Mouse (Mus musculus): ENCODE measurements around the gene Klhl24.
"Not testable (repeated sequence)": the region's sequence is repeated elsewhere in the genome, so short reads cannot be mapped to it uniquely, and the experiment has no call there.

The Klhl24 gene

DNA sequence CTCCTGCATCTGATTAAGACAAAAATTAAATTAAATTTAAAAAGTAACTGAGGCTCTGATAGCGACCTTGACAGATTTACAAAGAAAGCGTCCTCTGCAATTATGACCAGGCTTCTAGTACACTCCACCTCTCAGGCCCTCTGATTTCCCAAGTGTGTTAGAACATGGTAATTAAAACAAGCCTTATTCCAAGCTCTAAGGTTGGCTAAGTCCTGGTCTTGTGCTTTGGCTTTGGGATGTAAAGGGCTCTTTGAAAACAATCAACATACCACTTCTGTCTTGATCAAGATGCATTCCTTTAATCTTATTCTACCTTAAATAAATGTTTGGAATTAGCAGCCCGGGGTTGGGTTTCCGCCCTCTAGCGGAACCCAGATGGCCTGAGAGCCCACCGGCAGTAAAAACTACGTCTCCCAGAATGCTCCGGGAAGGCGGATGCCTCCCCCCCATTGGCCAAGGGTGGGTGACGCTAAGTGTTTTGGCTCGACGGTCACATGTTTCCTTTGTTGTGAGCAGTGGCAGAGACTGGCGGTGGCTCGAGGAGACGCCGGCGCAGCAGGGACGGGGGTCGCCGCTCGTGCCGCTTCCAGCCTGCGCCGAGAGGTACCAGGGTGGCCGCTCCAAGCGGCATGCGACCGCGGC is at the start of gene Klhl24:
Gene Klhl24 (plus strand): TSS at position 474 of the 642 bp plus-strand sequence.
- peak; percentile 93 for DNase-seq (ENCODE audit: low spot score)

DNA sequence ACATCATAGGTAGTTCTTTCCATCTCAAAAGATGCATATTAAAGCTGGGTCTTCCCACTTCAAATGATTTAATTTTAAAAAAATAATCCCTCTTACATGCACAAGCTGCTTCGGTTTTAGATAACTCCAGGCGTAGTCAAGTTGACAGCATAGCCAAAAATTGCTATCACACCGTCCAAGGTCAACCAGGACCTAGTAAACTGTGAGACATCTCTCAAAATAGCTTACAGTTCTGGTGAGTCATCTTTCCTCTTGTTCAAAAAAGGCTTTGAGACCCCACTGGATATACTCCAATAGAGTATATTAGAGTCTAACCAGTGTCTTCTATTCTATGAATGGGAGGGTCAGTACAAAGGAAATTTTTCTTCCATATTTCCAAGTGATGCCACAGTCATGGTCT is 44.7 kb upstream of the Klhl24 start:
- no peak for DNase-seq (ENCODE audit: low spot score)

DNA sequence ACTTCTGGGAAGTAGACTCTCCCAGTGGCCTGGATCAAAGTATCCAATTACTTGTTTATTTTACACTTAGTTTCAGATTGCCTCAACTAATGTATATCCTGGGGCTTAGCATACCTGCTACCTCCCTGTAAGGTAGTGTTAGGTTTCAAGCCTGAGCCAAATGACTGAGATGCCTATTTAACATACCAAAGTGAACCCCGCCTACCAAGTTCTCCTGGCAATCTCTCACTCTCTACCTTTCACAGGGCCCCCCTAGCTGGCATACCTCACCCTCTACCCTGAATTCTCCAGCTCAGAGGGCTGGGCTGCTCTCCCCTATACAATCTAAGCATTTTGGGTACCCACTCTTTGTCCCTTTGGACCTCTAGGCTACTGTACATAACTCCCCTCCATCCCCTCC is 24.6 kb upstream of the Klhl24 start:
- DNase-seq (ENCODE audit: low spot score) = no peak

DNA sequence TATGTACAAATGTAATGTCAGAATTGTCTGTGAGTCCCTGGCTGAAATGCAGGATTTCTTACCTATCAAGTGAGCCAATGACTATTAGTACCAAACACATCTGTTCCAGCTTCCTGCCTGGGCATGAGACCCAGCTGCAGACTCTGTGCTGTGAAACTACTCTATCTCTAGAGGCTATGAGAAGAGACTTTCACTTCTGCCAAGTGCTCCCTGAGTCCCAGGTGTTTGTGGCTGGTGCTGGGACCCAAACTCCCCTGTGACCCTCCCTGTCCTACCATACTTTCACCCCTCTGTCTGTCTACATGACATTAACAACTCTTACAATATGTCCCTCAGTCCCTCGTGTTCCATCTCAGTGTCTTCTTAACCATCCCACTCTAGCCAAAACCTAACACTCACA is 20.7 kb upstream of the Klhl24 start:
- no peak for DNase-seq (ENCODE audit: low spot score)

DNA sequence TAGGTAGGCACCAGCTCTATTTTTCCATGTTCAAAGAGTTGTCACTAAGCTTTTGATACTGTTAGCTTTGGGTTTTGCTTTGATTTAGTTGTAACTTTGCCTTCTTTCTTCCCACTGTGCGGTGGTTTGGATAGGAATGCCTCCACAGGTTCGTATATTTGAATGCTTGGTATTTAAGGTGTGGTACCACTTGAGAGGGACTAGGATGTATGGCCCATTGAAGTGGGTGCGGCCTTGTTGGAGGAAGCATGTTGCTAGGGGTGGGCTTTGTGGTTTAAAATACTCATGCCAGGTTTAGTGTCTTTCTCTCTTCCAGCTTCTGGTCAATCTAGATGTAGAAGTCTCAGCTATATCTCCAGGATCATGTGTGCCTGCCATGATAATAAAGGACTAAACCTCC is 17.1 kb upstream of the Klhl24 start:
- DNase-seq (ENCODE audit: low spot score) = no peak

DNA sequence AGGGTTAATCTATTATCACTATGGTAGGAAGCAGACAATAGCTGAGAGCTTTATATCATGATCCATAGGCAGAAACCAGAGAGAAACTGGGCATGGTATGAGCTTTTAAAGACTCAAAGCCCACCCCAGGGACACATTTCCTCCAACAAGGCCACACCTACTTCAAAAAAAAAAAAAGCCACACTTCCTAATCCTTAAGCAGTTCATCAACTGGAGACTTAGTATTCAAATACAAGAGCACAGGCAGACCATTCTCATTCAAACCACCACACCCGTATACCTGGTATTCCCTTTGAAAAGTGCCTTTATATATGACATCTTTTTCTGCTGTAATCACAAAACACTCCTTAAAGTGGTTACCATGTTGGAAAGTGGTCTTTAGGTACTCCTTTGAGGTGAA is 12.7 kb upstream of the Klhl24 start:
- DNase-seq (ENCODE audit: low spot score) = no peak

DNA sequence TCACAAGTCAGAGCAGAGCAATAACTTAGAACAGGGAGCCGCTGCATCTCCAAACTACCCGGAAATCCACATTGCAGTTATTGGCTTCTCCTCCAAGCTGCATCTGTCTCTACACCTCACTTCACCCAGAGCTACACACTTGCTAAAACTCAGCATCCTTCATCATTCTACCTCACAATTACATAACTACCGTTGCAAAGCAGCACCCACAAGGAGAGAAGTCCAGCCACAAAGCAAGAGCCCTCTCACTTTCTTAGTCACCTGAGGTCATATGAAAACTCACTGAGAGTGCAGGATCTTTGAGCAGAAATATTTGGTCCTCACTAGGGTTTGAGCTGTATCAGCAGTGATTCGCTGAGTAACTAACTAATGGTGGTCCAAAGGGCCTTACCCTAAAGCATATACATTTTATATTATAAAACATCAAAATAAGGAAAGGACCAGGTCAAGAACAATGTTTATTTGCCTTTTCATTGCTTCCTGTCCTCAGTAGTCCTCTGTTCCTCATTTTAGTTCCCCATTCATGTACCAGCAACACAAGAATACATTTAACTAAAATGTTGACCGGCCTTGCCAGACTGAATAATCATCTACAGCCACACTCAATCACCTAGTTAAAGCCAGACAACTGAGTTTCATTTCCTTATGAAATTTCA is 12.0 kb upstream of the Klhl24 start:
- DNase-seq (ENCODE audit: low spot score) = no peak

DNA sequence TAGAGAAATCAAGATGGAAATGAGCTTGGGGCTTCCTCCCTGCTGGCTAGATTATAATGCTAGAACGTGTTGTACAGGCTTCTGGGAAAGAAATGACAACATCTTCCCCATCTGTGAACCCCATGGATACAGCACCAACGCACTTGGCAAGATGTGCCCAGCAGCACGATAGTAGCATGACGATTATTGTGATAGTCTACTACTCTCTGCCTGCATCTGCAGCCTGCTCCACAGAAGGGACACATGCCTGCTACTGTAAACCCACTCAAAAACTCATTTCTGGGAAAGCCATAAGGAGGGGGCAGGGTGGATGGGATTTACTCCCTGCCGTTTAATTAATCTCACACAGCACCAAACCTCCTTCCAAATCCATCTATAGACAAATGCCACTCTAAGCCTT is 10.4 kb upstream of the Klhl24 start:
- DNase-seq (ENCODE audit: low spot score) = no peak

DNA sequence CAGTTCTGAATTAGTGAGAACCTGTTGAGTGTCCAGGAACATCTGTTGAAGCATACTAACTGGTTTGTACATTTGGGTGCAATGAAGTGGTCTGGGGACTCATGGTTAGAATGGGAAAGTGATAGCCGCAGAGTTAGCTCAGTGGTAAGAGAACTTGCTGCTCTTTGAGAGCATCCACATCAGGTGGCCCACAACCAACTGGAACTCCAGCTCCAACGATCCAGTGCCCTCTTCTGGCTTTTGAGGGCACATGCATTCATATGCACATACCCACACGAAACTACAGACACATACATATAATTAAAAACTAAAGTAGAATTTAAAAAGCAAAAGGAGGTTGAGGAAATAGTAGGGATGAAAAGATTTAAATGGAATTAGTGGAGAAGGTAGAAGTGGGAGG is 7.7 kb upstream of the Klhl24 start:
- DNase-seq (ENCODE audit: low spot score) = no peak

DNA sequence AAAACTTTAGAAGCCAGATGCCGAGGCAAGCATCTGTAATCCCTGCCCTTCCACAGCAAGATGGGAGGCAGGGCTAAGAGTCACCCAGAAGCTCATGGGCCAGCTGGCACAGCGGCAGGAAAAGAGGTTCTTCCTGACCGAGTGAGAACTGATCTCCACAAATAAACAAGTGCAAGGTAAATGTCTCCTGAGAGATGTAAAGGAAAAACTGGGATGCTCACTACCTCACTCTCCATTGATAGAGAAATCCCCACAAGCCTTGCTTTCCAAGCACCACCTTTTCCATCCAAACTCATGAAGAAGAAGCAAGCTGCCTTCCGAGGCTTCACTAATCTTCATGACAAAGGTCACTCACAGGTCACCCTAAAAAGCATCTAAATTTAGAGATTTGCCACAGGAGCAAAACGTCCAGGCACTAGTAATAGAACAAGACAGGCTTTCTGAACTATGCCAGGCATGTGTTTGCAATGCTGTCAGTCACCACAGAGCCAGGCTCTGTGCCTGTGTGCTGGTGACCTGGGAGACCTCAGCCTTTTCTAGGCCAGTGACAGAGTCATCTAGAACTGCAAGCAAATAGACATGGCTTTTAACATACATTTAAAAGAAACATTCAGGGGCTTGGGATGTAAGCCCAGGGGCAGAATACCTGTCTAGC is 6.3 kb upstream of the Klhl24 start:
- DNase-seq (ENCODE audit: low spot score) = no peak

DNA sequence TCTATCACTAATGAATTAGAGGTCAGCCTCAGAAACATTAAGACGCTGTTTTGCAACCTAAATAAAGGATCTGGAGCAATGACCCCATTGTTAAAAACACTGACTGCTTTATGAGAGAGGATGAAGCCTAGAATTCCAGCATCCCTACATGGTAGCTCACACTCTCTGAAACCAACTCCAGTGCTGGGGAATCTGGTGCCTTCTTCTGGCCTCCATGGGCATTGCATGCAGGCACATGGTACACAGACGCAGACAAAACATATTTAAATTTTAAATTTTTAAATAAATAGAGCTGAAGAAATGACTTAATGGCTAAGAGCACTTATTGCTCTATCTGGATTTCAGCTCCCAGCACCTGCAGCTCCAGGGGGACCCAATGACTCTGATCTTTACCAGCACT is 1.4 kb upstream of the Klhl24 start:
- no peak for DNase-seq (ENCODE audit: low spot score)

DNA sequence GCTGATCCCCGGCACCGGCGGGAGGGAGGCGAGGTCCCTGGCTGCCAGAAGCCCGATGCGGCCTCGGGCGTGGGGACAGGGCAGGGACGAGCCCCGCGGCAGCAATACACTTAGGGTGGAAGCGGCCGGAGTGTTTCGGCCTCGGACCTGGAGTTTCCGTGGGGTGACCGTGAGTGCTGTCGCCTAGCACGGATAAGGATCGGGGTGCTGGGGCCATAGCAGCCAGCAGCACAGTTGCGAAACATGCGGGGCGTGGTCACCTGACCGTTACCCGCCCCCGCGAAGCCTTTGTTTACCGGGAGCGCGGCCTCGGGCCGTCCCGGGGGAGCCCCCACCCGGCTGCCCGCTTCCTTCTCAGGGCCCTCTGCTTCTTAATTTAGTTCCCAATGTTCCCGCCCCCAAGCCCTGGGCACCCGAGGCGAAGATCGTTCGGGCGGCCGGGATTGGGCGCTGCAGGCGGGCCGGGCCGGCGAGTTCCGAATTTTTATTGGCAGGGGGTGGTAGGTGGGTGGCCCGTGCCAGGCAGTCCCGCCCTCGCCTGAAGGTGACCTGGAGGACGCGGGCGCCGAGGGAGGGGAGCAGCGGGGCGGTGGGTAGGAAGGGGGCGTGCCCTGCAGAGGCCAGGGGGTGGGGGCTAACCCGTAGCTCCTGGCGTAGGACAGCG is 501 bp downstream of the Klhl24 start:
- DNase-seq (ENCODE audit: low spot score) = peak; percentile 84

DNA sequence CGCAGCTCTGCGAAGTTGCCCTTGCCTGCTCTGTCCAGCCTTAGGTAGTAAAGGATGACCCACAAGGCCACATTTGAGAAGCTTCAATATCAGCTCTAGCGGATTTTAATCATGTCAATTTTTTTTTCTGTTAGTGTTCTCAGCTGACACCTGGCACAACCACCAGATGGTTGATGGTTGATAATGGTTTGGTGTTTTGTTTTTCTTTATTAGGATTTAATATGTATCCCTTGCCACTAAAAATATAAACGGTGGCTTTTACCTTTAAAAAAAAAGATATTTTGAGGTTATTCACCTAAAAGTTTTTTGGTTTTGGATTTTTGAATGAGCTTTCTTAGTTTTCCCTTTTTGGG is 1.0 kb downstream of the Klhl24 start:
- no peak for DNase-seq (ENCODE audit: low spot score)

DNA sequence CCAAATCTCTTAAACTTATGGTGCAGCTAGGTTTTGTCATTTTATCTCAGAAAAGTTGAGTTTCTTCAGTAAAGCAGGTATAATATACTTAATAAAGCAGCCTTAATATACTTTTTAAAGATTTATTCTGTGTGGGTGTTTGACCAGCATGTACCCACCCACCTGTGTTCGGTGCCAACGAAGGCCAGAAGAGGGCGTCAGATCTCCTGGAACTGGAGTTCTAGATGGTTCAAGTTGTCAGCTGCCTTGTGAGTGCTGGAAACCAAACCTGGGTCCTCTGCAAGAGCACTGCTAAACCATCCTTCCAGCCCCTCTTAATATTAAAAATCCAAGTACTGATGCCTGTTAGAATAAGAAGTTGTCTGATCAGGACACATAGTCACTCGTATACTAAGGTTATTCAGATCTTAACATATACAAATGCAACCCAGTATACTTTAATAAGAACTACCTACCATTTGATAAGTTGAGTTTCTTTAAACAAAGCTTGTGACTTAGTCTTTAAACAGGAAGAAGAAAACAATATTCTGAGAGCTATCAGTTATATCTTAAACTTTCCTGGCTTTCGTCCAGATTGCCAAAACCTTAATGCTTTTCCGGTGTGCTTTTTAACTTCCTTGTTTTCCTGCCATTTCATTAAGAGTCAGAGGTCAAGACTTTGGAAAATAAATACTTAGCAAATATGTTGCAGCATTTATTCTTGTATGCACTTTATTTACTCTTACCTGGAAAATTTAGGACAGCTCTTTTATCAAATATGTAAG is 1.7 kb downstream of the Klhl24 start:
- no peak for DNase-seq (ENCODE audit: low spot score)

DNA sequence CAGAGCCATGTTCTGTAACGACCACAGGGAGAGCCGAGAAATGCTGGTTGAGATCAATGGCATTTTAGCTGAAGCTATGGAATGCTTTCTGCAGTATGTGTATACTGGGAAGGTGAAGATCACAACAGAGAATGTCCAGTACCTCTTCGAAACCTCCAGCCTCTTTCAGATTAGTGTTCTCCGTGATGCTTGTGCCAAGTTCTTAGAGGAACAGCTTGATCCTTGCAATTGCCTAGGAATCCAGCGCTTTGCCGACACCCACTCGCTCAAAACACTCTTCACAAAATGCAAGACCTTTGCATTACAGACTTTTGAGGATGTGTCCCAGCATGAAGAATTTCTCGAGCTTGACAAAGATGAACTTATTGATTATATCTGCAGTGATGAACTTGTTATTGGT is 9.7 kb downstream of the Klhl24 start:
- DNase-seq (ENCODE audit: low spot score) = no peak

DNA sequence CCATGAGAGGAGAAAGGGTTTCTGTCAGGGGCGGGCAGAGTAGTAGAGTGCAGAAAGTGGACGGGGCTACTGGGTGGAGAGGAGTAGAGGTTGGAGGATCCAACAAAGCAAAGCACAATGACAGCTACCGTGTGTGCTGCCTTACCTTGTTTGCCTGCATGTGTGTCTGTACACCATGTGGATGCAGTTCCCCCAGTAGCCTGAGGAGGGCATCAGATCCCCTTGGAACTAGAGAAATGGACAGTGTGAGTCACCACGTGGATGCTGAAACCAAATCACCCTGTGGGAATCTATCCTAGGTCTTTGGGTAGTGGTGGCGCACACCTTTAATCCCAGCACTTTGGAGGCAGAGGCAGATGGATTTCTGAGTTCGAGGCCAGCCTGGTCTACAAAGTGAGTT is 11.6 kb downstream of the Klhl24 start:
- DNase-seq (ENCODE audit: low spot score) = no peak

DNA sequence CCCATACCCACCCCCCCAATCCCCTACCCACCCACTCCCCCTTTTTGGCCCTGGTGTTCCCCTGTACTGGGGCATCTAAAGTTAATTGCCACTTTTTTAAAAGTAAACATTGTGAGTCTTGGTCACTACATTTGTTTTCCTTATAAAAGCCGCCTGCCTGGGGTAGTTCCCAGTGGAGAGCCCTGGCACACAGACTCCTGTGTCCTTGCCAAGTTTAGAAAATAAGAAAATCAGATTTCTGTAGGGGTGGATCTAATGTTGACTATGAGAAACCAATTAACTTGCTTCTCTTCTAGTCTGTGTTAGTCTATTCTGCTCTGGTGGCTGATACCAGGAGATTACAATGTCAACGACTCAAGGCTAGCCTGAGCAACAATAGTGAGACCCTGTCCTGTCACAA is 15.3 kb downstream of the Klhl24 start:
- no peak for DNase-seq (ENCODE audit: low spot score)

DNA sequence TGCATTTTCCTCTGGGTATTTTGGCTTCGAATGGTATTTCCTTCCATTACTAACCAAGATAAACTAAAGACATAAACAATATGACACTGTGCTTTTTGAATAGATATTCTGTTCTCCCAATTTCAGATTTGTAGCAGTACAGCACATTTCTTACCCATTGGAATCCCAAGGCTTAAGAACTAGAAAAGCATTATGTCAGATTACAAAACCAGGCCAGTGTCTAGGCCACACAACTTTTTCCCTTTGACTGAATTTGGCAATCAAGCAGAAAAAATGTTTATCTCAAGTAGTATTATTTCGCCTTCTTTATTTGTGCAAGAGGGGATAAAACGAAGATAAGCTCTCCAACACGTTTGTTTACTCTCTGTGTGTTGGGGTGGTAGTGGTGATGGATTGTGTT is 18.7 kb downstream of the Klhl24 start:
- DNase-seq (ENCODE audit: low spot score) = no peak

DNA sequence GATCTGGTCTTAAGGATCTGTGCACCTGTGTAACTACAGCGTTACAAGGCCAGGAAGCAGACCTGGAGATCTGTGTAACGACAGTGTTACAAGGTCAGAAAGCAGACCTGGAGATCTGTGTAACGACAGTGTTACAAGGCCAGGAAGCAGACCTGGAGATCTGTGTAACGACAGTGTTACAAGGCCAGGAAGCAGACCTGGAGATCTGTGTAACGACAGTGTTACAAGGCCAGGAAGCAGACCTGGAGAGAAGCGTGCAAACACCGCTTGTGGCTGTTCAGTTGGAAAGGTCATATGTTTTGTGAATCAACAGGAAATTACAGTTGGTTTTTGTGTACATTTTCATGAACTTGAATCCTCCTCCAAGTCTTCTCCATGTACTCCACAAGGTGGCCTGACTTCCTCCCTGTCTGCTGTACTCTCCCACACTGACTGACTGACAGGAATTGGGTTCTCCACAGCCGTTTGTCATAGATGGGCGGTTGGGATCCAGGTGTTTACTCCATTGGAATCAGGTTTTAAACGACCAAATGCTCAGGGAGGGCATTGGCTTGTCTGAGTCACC is 29.1 kb downstream of the Klhl24 start:
- not testable (repeated sequence) for DNase-seq (ENCODE audit: low spot score)

DNA sequence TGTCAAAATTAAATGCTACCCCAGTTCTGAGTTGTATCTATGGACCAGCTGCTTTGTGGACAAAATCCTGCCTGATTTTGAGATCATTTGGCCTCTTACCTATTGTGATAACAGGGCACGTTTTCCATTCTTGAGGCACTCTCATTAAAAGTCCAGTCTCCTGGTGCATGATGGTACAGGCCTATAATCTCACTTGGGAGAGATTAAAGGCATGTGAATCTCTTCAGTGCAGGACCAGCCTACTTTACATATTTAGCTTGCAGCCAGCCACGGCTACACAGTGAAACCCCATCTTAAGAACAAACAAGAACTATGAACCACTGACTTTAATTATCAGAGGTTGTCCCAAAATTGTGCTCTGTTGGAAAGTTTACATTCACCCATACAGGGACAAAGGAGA is 33.1 kb downstream of the Klhl24 start:
- no peak for DNase-seq (ENCODE audit: low spot score)

DNA sequence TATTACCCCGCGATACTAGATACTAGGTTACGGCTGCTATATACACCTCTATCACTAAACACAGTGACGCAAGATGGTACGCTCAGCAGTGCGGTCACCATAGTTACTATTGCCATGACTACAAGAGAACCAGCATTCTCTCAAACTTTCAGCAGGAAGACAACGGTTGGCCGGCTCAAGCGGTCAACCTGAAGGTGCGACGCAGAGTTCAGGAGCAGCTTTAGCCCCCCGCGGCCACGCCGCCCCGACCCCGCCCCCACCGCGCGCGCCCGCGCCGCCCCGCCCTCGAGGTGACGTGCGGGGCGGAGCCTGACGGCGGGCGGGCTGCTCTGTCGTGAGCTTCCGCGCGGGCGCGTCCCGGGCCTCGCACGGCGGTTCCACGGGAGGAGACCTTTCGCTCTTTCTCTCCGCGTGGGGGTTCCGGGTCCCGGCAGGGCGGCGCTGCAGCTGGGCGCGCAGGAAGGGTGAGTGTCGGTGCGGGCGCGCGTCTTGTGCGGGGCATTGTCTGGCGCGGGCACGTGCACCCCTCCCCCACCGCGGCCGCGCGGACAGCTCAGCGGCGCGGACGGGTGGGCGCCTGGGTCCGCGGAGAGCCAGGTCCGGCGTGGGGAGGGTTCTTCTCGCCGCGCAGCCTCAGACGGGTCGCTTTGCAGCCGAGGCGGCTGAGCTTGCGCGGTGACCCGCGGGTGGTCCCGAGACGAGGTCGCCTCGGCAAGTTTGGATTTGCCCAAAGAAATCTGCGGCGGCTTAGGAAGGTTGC is 43.6 kb downstream of the Klhl24 start, which contains the start of gene Yeats2:
Gene Yeats2 (plus strand): TSS at position 292 of the 760 bp plus-strand sequence.
- peak; percentile 77 for DNase-seq (ENCODE audit: low spot score)

Data from left cerebral cortex, adult 11 months (tissue).